9 mouse cellular contexts compared by ENCODE assay signal in genomic region chr13:46268341-46268740, GRCm38 (mm10). TPM values are rescaled to one million over a fixed set of nuclear protein-coding genes. Genes with fewer than 3 reads are reported as not detected.
DNase-seq lines count a peak whose midpoint lies in the region; ATAC-seq and TF ChIP-seq lines count a peak whose summit lies in the region.
"Had no signal": no experiment of that assay in that cellular context is flagged by ENCODE, and none has a peak within 500 bp of the region (broad histone marks: within the 10 kb centered on the region; RNA-seq: fewer than 3 reads in every experiment).

No protein-coding gene starts in this region.

- H3K4me1 ChIP-seq in kidney, embryonic 15.5 days = peaks cover 28% of the 10 kb centered on the region
- peaks cover 9% of the 10 kb centered on the region for H3K4me1 ChIP-seq in heart, embryonic 16.5 days (ENCODE audit: control insufficient read depth, insufficient read depth, low read length)
- H3K4me1 ChIP-seq in lung, postnatal 0 days (ENCODE audit: insufficient read depth, low read depth, low read length) = peaks cover 9% of the 10 kb centered on the region; the same call in 1 of the 2 replicates

- H3K36me3 ChIP-seq in kidney, embryonic 15.5 days = no peaks in the 10 kb centered on the region
- no peaks in the 10 kb centered on the region for H3K36me3 ChIP-seq in heart, embryonic 16.5 days (ENCODE audit: control insufficient read depth, insufficient read depth)
- H3K36me3 ChIP-seq in lung, postnatal 0 days (ENCODE audit: insufficient read depth, low read length) = no peaks in the 10 kb centered on the region

- DNase-seq in adrenal gland, postnatal 14 days = peak; percentile 6
- DNase-seq in adrenal gland, adult 2 months = no peak
- no peak for DNase-seq in kidney, adult 18-20 months
- peak; percentile 73 for DNase-seq in lung, postnatal 0 days (ENCODE audit: low spot score)
- no peak for DNase-seq in adipocyte (ENCODE audit: low spot score)
- DNase-seq in ovary, postnatal 14 days (ENCODE audit: low spot score) = no peak

- peak overlapping the region; percentile 80 for H3K27ac ChIP-seq in kidney, embryonic 15.5 days
- no peak overlapping the region for H3K27ac ChIP-seq in heart, embryonic 16.5 days (ENCODE audit: low read length)
- peak overlapping the region; percentile 8; the same call in 1 of the 2 replicates for H3K27ac ChIP-seq in lung, postnatal 0 days (ENCODE audit: low read length)

- no peak for TF ChIP-seq CTCF in lung, postnatal 0 days (IDR thresholded peaks at IDR 0.05)

- 24% methylated on average over 3 of the region's 3 CpGs for WGBS in kidney, embryonic 15.5 days
- 42% methylated on average over 3 of the region's 3 CpGs for WGBS in heart, embryonic 16.5 days
- WGBS in lung, postnatal 0 days = 31% methylated on average over 3 of the region's 3 CpGs

- no peak for TF ChIP-seq EP300 in lung, postnatal 0 days (IDR thresholded peaks at IDR 0.05)

- ATAC-seq in kidney, embryonic 15.5 days (replicated peaks; ENCODE audit: low FRiP score) = peak; percentile 72; the same call in 1 of the 2 replicates
- ATAC-seq in heart, embryonic 16.5 days (replicated peaks; ENCODE audit: extremely low read depth, insufficient read depth, low FRiP score) = peak; percentile 58
- peak; percentile 78 for ATAC-seq in lung, postnatal 0 days

- H3K27me3 ChIP-seq in kidney, embryonic 15.5 days = no peaks in the 10 kb centered on the region
- no peaks in the 10 kb centered on the region for H3K27me3 ChIP-seq in heart, embryonic 16.5 days (ENCODE audit: control insufficient read depth, insufficient read depth, low read length)
- no peaks in the 10 kb centered on the region for H3K27me3 ChIP-seq in lung, postnatal 0 days (replicated peaks; ENCODE audit: insufficient read depth, low read length)

- H3K4me3 ChIP-seq in kidney, embryonic 15.5 days (replicated peaks) = no peak overlapping the region
- H3K4me3 ChIP-seq in heart, embryonic 16.5 days (ENCODE audit: low read length) = no peak overlapping the region
- no peak overlapping the region for H3K4me3 ChIP-seq in lung, postnatal 0 days (ENCODE audit: low read depth, low read length)

- no peak overlapping the region for H3K9ac ChIP-seq in kidney, embryonic 15.5 days
- H3K9ac ChIP-seq in heart, embryonic 16.5 days (ENCODE audit: low read length) = no peak overlapping the region
- H3K9ac ChIP-seq in lung, postnatal 0 days (replicated peaks; ENCODE audit: low read depth) = no peak overlapping the region

- H3K9me3 ChIP-seq in kidney, embryonic 15.5 days (replicated peaks) = no peaks in the 10 kb centered on the region
- H3K9me3 ChIP-seq in heart, embryonic 16.5 days (replicated peaks; ENCODE audit: control insufficient read depth, low read length) = no peaks in the 10 kb centered on the region
- no peaks in the 10 kb centered on the region for H3K9me3 ChIP-seq in lung, postnatal 0 days (ENCODE audit: low read length)

- no peak overlapping the region for H3K4me2 ChIP-seq in kidney, embryonic 15.5 days
- H3K4me2 ChIP-seq in heart, embryonic 16.5 days (ENCODE audit: low read depth, low read length) = no peak overlapping the region
- no peak overlapping the region for H3K4me2 ChIP-seq in lung, postnatal 0 days (replicated peaks; ENCODE audit: low read depth, low read length)

RNA-seq across cellular contexts. Expression of gene Stmnd1, which starts 5.2 kb away (rescaled TPM):
- 0.26 TPM in 1 of 2 replicates, not detected in the other for total RNA-seq in adrenal gland, postnatal 14 days (2021)
- total RNA-seq in adrenal gland, adult 2 months (2021) = not detected
- not detected in 2 replicates for polyA plus RNA-seq in adrenal gland, adult 2 months (2012; rRNA removed)
- 0.18 and 0.19 TPM in 2 replicates for polyA plus RNA-seq in kidney, embryonic 15.5 days (2015; fragmentation: Nextera tagmentation; extraction: Ambion mirVana)
- 0.46 and 0.54 TPM in 2 replicates for polyA plus RNA-seq in heart, embryonic 16.5 days (2015; fragmentation: Nextera tagmentation; extraction: Ambion mirVana)
- 4.2 and 6.0 TPM in 2 replicates for polyA plus RNA-seq in lung, postnatal 0 days (2015; fragmentation: Nextera tagmentation; extraction: Ambion mirVana)
- polyA plus RNA-seq: midbrain, embryonic 14.5 days had no signal

Comparison
In these comparisons a context has a peak if more than half of its experiments do, and no peak if none do; other contexts are left out.
1. DNase-seq: peak in adrenal gland, postnatal 14 days (single experiment) and lung, postnatal 0 days (single experiment); none in adrenal gland, adult 2 months (single experiment), kidney, adult 18-20 months (single experiment), adipocyte (single experiment) and ovary, postnatal 14 days (single experiment).
2. Peak in every context shown above with its lines, with median percentiles within 50 percentile points of each other: ATAC-seq.